Mouse (Mus musculus): ENCODE data around the gene Rnpepl1.
"Not testable (repeated sequence)": the region's sequence is repeated elsewhere in the genome, so short reads cannot be mapped to it uniquely, and the experiment has no call there.

Gene Rnpepl1

DNA sequence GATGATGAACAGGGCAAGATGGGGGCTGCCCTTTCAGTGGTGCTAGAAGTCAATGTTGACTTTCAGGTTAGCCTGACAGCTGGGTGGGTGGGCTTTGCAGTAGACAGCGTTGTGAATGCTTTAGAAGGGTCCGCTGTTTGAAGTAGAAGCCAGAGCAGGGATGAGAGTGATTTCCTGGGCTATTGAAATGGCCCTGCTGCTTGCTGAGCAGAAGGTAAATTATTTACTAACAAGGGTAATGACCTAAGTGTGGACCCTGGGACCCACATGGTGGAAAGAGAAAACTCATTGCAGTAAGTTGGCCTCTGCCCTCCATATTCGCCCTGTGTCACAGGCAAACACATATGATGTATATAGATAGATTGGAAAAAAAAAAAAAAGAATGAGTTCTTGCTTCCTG lies 25.9 kb downstream of the Rnpepl1 start:
- no peak for DNase-seq (ENCODE audit: low spot score in 2 of 2)

GRCm38 (mm10) chr1:92937797-92938196 lies 27.2 kb downstream of the Rnpepl1 start:
- no peak for DNase-seq (ENCODE audit: low spot score in 2 of 2)

DNA sequence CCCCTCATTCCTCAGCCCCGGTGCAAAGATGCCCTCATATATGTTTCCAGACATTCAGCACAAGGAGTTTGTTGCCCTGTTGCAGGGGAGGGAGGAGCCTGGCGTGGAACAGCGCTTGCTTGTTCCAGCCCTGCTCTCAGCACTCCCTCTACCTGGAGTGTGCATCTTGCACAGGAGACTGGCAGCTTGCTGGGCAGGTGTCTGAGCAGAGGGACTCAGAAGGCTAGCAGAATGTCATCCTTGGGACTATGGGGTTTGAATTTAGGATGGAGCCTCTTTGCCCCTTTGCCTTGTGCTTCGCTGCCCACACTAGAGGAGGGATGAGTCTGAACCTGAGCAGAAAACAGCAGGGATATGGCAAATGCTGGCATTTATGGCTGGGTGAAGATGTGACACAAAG lies 29.2 kb downstream of the Rnpepl1 start:
- no peak for DNase-seq (ENCODE audit: low spot score in 2 of 2)

GRCm38 (mm10) chr1:92943219-92943989 lies 32.8 kb downstream of the Rnpepl1 start:
- DNase-seq (ENCODE audit: low spot score in 2 of 2), result no peak

GRCm38 (mm10) chr1:92947966-92948365 lies 37.4 kb downstream of the Rnpepl1 start:
- DNase-seq (ENCODE audit: low spot score in 2 of 2), result no peak

GRCm38 (mm10) chr1:92949426-92949825 lies 38.8 kb downstream of the Rnpepl1 start:
- no peak for DNase-seq (ENCODE audit: low spot score in 2 of 2)

DNA sequence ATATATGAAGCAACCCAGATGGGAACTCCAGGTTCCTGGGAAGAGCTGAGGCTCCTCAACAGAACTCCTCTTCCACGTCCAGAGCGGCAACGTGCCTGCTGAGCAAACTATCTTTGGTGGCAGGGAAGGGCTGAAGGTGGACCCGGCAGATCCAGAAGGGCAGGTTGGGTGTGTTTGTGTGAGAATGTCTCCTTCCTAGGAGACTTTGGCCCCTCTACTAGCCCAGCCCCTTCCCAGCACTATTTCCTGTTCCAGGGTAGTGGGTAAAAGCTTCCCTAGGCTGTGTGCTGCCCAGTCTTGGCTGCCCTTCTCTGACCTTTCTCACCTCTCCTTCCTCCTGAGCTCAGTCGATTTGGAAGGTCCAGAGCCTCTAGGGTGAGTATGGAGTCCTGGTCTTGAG lies 40.0 kb downstream of the Rnpepl1 start, which contains the start of gene Gpr35:
Gene Gpr35, plus strand, starts transcription at position 259 of the 400 bp plus-strand sequence.
- DNase-seq (ENCODE audit: low spot score in 2 of 2), result no peak

GRCm38 (mm10) chr1:92953641-92954040 lies 43.1 kb downstream of the Rnpepl1 start:
- DNase-seq (ENCODE audit: low spot score in 2 of 2), result no peak

GRCm38 (mm10) chr1:92956571-92957335 lies 46.2 kb downstream of the Rnpepl1 start:
- peak; percentile 80 to 87 for DNase-seq (ENCODE audit: low spot score in 2 of 2)

- DNase-seq (ENCODE audit: low spot score in 2 of 2), result no peak
Observed at GRCm38 (mm10) chr1:92958999-92959398, 48.4 kb downstream of the Rnpepl1 start.

DNA sequence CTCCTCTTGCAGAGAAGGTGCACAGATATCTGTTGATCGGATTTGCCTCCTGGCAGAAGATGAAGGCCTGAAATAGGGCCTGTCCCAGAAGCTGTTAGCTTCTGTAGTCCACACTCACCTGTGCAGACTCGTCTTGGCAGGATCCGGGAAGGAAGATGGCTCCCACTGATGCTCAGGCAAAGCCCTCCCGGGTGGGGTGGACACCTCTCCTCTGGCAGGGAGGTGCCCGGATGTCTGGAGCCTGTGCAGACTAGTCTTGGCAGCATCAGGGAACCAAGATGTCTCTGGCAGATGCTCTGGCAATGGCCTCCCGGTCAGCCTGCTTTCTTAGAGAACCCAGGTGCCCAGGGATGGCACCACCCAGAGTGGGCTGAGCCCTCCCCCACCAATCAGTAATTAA lies 60.2 kb downstream of the Rnpepl1 start:
- DNase-seq (ENCODE audit: low spot score in 2 of 2), result not testable (repeated sequence)

- no peak for DNase-seq (ENCODE audit: low spot score in 2 of 2)
Observed at GRCm38 (mm10) chr1:92971879-92972795, 61.6 kb downstream of the Rnpepl1 start.

GRCm38 (mm10) chr1:92972854-92973253 lies 62.3 kb downstream of the Rnpepl1 start:
- no peak for DNase-seq (ENCODE audit: low spot score in 2 of 2)

Data from right cerebral cortex, adult 2 months (tissue).